Mouse (Mus musculus) left cerebral cortex, adult 18-20 months (tissue): Measurements from ENCODE around the gene Gsdma3. TPM values are rescaled to one million over a fixed set of nuclear protein-coding genes. Genes with fewer than 3 reads are reported as not detected.

ENCODE experiments used
- DNase-seq, 2 experiments: peaks; one replicate each; pipeline ENCODE4 v3.0.0; 2021 to 2022; ENCODE audit warnings: low spot score in 2 of 2, mixed read lengths in 1 of 2
- long read RNA-seq, 2 experiments: library from polyadenylated mRNA; stranded (forward); transcript quantifications; one replicate each; pipeline ENCODE4 v2.0.0; 2021
- total RNA-seq, 2 experiments: library from RNA; stranded (reverse); gene quantifications; 2 replicates each; pipeline ENCODE4 v1.2.3; 2021

Gsdma3 gene
- total RNA-seq = not detected
- long read RNA-seq, experiment 1 = 0 reads
- long read RNA-seq, experiment 2 = 0 reads

DNA sequence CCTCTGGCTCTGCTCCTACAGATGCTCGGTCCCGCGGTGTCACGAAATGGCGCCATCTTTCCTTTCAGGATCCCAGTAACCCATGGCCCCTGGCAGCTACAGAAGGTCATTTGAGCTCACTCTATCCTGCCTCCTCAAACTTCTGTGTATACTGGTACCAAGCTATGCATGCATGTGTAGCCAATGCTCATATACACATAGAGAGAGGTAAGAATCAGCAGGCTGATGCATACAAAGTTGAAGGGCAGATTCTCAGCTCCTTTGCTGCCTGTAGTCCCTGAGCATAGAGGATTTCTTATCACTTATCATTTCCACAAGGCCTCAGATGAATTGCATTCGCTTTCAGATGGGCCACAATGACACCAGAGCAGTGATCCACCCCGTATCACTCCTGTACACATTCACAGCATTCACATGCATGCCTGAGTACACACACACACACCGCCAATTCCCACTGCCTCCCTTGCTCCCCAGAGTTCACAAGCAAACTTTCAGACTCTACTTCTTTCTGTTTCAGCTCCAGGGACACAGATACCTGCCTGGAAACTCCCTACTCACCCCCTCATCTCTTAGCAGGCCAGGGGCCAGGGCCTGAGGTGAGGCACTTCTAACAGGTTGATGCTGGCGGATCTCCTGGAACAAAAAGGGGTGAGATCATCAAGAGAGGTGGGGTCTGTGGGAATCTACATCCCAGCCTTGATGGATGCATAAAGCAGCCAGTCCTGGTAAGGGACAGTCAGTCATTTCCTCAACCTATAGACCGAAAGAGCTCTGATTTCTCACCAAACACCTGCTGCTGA is at the start of gene Gsdma3, which contains the start of gene Gm12355:
Gsdma3 (plus strand) TSS at position 750 of the 800 bp plus-strand sequence.
Gm12355 (minus strand) TSS at position 51 of the 800 bp plus-strand sequence.
- no peak for DNase-seq

DNA sequence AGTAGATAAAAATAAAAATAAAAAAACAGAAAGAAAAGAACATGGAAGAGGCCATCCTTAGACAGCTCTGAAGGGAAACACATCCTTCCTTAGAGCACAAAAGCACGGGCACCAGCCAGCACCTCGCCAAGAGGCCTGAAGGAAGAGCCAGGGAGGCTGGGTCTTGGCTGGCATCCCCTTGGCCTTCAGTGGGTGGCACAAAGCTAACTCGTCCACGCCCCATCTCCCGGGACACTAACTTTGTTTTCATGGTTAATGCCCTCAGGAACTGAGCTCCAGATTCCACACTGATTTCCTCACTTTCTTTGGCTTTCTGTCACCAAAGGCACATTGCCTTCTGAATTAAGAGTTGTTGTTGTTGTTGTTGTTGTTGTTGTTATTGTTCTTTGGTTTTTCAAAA is 48.4 kb upstream of the Gsdma3 start:
- no peak for DNase-seq

DNA sequence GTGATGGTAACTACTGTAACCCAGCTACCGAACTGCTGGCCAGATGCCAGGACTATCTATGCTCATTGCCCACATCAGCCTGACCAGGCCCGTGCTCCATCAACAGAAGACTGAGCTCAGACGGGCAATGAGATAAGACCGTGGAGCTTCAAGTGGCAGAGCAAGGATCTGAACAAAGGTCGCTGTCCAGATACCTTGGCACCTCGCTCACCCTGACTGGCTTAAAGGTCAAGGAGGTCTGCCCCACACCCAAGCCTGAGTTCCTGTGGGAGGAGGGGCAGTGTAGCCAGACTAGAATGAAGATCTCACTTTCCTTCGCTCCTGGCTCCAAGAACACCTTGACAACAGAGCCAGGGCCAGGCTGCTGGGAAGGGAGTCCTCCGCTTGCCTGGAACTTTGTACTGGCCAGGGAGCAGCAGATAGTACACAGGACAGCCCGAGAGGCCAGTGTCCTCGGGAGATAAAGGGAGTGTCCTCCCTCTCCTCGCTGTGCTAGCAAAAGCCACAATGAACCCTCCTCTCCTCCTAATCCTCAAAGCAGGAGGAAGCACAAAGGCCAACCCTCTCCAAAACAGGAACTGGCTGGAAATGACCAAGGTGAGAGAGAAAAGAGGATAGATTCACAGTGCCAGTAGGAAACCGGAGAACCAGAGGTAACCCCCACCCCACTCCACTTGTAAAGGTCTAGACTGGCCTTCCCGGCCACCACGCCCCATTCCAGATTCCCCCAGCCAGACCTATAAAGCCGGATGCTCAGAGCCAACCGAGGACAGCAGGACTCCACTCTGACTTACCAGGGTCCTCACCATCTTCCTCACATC is 45.6 kb upstream of the Gsdma3 start:
- DNase-seq = no peak

DNA sequence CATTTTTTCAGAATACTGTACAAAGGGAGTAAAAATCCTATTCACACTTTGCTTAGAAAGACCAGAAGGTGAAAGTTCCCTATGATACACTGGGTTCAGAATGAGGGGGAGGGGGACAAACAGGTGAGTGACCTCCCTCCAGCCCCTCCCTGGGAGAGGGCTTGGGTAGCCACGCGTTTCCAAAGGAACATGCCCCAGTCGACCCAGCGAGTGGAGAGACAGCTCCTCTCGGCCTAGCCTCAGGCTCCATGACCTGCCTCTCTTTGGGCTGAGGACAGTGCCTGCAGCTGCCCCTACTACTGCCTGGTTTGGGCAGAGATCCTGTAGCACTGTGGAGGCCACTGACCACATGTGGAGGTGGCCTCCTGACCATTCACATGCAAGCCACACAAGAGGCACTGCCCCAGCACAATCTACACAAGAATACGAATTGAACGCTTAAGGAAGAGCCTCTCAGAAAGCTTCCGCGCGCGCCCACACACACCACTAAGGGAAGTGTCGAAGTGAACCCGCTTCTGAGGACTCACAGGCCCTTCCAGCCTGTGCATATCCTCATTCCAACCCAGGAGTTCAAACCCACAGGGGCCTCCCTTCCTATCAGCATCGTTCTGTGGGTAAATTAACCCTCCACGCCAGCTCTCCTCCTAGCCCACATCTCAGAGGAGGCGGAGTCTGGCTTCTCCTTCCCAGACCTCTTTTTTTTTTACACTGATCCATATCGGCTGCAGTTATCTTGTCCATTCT is 44.7 kb upstream of the Gsdma3 start:
- no peak for DNase-seq

DNA sequence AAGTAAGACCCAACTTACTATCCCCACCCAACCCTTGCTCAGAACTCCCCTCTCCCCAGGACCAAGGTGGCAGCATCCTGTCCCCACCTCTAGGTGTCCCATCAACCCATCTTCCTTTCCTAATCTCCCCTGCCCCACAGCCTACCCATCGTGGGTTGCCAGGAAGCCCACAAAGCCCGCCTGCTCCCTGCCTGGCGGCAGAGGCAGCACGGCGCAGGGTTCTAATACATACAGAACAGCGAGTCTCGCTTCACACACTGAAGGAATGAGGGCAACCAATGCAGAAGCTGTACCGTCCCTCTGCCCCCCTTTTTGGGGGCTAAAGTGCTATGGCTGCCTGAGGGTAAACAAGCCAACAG is 44.2 kb upstream of the Gsdma3 start:
- DNase-seq = no peak

DNA sequence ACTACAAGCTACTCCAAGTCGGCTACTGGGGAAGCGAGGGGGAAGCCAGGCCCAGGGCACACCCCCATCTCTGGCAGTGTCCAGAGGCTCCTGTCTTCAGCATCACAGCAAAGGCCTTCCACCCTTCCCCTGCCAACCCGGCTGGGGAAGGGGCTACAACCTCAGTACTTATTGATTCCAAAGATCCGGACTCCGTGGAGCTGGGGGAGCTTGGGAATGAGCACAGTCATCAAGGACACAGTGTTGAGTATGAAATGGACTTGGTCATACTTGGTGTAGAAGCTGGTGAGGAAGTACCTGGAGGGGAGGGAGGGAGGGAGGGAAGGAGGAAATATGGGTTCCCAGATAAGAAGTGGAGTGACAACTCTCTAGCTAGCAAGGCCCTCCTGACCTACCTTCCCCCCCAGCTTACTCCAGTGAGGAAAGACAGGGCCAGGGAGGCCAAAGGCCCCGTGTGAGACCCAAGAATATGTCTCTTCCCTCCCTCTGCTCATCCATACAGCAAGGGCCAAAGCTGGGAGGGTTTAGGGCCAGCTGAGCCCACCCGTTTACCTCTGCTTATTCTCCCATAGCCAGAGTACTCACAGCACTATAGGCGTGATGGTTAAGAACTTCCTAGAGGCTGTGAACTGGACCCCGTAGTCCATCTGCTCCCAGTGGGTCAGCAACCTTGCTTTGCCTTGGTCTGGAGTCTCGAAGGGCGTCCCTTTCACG is 43.5 kb upstream of the Gsdma3 start:
- no peak for DNase-seq

DNA sequence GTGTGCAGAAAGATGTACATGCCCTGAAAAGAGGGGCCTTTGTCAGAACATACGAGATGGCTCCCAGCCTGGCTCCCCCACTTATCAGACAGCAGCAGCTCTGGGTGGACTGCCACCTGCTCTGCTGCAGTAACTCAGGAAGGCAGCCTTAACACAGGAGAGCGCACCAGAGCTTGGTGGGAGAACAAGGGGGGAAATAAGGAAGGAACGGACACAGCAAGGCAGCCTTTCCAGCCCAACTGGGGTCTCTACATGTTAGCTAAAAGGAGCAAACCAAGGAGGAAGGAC is 43.0 kb upstream of the Gsdma3 start:
- DNase-seq = no peak

DNA sequence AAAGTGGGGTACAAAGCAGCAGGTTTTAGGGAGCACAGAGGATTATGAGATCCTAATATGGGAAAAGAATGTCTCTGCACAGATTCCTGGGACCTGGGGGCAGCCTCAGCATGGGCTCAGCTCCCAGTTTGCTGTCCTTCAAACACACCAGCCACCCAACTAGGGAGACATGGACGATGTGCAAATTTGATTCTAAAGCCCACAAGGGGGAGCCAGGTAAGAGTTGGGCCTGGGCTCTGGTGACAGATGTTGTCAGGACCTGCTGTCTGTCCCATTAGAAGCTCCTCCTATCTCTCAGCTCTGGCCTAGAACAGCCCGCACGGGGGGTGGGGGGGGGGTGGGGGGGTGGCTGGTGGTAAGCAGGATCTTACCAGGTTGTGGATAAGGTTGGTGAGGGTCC is 42.6 kb upstream of the Gsdma3 start:
- no peak for DNase-seq

DNA sequence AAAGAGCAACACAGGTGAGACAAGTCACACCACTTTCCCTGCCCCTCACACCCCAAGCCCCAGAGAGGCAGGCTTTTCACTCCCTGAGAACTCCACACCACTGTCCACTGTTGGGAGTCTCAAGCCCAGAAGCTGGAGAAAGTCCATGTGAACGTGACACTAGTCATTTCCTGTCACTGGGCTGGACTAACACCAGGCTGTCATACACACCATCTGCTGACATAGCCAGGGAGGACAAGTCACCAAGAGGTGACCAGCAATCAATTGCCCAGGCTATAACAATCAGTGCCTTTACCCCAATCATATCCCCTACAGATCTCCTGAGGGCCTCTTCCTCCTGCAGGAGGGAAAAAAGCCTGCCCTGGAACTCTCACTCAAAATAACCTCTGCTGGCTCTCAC is 42.0 kb upstream of the Gsdma3 start:
- DNase-seq = no peak

DNA sequence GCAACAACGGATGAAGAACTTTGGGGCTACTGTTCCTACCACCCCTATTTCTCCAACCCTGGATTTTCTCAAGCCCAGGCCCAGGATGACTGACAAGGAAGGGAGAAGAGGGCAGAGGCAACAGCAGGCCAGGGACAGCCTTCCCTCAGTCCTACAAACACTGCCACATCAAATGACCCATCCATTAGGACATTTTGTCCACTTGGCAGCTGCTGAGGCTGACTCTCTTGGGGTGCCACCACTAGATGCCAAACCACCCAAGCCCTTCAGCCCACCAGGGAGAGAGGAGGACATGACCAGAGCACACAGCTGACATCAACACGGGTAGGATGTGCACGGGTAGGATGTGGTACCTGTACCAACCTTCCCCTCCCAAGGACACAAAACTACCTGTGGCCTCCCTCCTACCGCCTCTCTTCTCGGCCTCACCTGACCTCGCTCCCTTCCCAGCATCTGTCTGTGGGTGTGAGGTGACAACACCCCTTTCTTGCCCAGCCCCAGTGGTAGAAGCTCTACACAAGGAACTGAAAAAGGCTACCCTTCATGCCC is 41.5 kb upstream of the Gsdma3 start:
- no peak for DNase-seq

DNA sequence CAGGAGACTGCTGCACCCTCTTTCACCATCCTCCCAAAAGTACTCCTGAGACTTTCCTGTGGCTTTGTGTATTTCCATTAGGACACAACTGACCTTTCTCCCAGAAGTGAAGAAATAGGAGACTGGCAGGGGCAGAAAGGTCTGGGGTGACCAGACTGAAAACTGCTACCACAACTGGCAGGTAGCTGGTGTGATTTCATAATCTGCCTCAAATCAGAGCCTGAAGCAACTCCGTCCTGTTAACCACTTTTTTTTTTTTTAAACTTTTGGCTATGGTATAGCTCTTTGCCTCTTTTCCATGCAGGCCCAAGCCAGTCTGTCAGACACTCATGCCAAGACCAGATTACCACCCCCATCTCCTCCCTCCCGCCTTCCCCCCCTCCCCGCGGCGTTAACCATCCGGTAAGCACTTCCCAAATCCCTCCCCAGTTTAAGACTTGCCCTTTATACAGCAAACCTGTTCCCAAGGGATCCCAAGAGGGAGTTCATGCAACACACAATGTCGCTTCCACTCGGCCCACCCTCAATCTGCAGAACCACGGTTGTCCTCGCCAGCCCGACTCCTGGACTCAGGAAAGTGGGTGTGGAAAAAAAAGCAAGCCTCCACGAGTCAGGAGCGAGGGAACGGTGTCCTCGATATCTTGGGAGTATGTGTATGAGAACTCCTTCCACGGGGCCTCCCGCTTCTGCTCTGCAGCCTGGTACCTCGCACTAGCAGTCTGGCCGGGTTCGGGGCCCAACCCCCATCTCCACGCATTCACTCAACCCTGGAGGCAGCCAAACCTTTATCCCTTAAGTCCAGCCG is 39.9 kb upstream of the Gsdma3 start:
- DNase-seq = peak; percentile 34 to 35

DNA sequence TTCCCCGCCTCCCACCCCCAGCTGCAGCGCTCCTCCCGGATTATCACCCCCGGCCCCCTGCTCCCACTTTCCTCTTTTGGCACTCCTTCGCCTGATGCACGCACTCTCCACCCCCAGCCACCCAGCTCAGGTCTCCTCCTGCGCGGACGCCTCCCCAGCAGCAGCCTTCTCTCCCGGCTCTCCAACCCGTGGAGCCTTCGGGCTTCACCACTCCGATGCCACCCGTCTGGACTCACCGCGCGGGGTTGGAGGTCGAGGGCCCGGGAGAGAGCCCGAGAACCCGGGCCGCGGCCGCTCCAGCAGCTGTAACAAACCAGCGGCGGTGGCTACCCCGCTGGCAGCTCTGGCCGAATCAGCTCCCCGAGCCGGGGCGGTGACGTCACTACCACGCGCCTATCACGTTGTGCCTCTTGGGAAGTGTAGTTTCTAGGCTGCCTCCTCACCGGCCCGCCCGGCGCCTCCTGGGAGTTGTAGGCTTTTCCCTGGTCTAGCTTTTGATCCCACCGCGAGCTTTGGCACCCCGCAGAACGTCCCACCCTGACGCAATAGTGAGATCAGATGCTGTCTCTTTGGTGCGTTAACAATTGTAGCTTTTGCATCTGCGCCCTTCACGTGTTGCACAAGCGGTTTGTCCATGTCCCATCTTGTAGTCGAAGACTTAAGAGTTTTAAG is 39.1 kb upstream of the Gsdma3 start, which contains the start of gene Ormdl3:
Ormdl3 (minus strand) TSS at position 477 of the 672 bp plus-strand sequence.
- DNase-seq = peak; percentile 99

DNA sequence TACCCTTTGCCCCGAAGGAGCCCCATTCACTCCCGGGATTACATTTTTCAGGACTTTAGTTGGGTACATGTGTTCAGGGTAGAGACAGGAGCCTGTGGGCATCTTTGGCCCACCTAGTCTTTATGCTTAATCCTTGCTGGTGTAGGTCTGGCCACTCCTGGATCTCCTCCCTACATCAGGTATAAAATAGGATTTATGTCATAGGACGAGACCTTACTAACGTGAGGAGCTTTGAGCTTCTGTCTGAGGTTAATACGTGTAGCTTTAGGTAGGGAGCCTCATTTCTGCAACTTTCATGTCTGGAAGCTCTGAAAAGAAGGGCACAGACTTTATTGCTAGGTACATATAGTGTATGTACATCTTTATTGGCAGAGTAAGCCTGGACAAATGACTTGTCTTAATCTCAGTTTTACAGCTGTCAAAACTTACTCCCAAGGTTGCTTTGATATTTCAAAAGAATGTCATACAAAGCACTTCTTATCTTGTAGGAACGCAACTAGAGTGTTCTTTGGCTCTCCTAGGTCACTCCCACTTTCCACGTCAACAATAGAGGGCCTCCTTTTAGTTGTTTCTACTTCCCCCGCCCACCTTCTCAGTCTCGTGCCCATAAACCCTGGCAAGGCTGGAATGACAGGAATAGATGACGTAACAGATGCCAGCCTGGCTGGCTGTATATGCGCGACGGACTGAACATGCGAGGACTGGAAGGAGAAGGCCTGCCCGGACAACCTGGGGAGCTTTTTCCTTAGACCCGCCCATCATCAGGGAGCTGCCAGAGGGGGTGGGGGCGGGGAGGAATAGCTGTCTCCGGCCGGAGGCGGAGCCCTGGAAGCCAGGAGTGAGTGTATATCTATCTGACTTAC is 38.2 kb upstream of the Gsdma3 start:
- DNase-seq = peak; percentile 31 to 33

DNA sequence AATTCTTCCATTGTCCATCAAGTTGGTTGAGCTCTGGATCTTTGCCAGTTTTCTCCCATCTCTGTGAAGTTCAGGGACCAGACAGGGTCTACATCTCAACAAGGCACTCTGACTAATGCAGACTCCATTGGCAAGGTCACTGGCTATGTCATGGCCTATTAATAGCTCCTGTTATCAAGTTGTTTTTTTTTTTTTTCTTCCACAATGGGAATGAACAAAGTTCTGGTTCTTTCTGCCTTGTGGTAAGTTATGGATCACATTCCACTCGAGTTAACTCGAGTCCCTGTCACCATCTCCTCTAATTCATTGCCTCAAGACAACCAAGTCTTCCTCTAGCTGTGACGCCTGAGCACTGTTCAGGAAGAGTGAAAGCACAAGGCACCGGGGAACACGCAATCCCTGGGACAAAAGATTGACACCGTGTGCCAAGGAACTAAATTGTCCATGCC is 37.3 kb upstream of the Gsdma3 start:
- no peak for DNase-seq

DNA sequence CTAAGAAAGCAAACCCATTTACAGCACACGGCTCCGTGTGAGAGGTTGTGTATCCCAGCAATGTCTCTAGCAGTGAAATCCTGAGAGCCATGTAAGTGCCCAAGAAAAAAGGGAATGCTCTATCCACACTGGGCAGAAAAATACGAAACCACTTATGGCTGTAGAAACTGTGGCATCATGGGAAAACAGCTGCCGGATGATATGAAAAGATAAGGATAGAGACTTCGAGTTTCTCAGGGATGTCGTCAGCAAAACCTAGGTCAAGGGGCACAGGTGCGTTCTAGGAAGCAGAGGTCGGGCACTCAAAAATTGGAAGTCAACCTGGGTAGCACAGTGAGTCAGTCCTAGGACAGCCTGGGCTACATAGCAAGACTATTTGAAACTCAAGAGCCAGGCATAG is 36.9 kb upstream of the Gsdma3 start:
- DNase-seq = no peak

DNA sequence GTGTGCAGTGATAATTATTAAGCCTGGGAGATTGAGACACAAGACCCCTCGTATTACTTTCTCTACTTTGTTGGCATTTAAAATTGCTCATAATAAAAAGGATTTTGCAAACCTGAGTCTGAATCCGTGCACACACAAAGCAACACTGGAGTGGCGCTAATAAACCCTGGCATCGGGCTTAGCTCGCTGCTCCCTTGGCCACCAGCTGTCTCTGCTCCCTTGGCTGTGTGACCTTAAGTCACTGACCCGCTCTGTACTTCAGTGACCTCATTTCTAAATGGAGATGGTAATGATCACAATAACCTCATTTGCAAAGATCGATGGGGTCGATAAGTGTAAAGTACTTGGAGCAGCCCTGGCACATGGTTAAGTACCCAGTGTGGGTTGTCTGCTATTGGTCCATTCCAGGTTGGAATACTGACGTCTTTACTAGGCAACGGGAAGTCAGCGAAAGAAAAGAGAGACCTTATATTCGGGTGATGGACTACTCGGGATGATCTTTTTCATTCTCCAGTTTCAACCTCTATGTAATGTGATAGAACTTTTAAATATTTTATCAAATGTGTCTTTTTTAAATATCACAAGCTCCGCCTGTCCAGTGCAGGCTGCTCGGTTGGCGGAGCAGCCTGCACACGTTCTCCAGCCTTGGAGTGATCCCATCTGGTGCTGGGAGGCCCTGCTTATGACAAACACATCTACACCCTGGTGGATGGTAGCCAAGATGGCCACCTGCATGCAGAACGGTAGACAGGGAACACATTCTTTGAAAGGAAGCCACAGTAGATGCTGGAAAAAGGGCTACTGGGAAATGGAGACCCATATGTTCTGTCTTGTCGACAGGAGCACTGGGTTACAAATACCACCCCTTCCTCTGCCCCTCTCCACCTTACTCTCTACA is 35.4 kb upstream of the Gsdma3 start:
- no peak for DNase-seq

DNA sequence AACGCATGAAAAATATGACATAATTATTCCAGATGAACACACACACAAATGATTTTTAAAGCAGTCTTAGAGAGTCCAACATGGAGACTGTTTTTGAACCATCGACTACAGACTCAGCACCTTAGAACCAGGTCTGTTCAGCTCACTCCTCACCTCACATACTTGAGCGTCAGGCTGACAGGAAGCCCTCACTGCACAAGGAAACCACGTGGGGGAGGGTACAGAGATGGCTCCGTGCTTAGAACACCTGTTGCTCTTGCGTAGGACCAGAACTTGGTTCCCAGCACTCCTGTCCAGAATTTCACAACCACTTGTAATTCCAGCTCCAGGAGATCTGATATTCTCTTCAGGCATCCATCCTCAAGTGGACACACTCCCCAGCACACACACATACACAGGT is 31.1 kb upstream of the Gsdma3 start:
- DNase-seq = no peak
